Mouse (Mus musculus): ENCODE measurements around the gene Coa3.

Coa3 gene

GRCm38 (mm10) chr11:101253613-101254389 lies 25.1 kb downstream of the Coa3 start, which contains the start of gene Vps25:
TSS of gene Vps25 (plus strand) at chr11:101253707.
- peak; percentile 87 for DNase-seq (ENCODE audit: low read depth, low spot score)

- DNase-seq (ENCODE audit: low read depth, low spot score) = no peak
Measured at GRCm38 (mm10) chr11:101252941-101253340, 26.0 kb downstream of the Coa3 start.

- no peak for DNase-seq (ENCODE audit: low read depth, low spot score)
Measured at GRCm38 (mm10) chr11:101251031-101251430, 27.9 kb downstream of the Coa3 start.

- DNase-seq (ENCODE audit: low read depth, low spot score) = peak; percentile 94
Measured at GRCm38 (mm10) chr11:101248258-101248994, 30.5 kb downstream of the Coa3 start.

GRCm38 (mm10) chr11:101247521-101248030 lies 31.3 kb downstream of the Coa3 start:
- no peak for DNase-seq (ENCODE audit: low read depth, low spot score)

GRCm38 (mm10) chr11:101246702-101247012 lies 32.3 kb downstream of the Coa3 start:
- no peak for DNase-seq (ENCODE audit: low read depth, low spot score)

- peak; percentile 48 for DNase-seq (ENCODE audit: low read depth, low spot score)
Measured at GRCm38 (mm10) chr11:101245855-101246701, 32.8 kb downstream of the Coa3 start, which contains the start of gene Ramp2. TSS of gene Ramp2 (plus strand) at chr11:101246028.

GRCm38 (mm10) chr11:101245071-101245470 lies 33.8 kb downstream of the Coa3 start:
- DNase-seq (ENCODE audit: low read depth, low spot score) = no peak

- no peak for DNase-seq (ENCODE audit: low read depth, low spot score)
Measured at GRCm38 (mm10) chr11:101238071-101238647, 40.8 kb downstream of the Coa3 start.

- DNase-seq (ENCODE audit: low read depth, low spot score) = no peak
Measured at GRCm38 (mm10) chr11:101236782-101237181, 42.1 kb downstream of the Coa3 start.

GRCm38 (mm10) chr11:101235429-101235828 lies 43.5 kb downstream of the Coa3 start:
- DNase-seq (ENCODE audit: low read depth, low spot score) = no peak

GRCm38 (mm10) chr11:101234124-101234523 lies 44.8 kb downstream of the Coa3 start:
- peak; percentile 94 for DNase-seq (ENCODE audit: low read depth, low spot score)

- no peak for DNase-seq (ENCODE audit: low read depth, low spot score)
Measured at GRCm38 (mm10) chr11:101233240-101233639, 45.7 kb downstream of the Coa3 start.

- DNase-seq (ENCODE audit: low read depth, low spot score) = no peak
Measured at GRCm38 (mm10) chr11:101232010-101232839, 46.7 kb downstream of the Coa3 start.

- DNase-seq (ENCODE audit: low read depth, low spot score) = no peak
Measured at GRCm38 (mm10) chr11:101230991-101231871, 47.7 kb downstream of the Coa3 start.

- DNase-seq (ENCODE audit: low read depth, low spot score) = no peak
Measured at GRCm38 (mm10) chr11:101230526-101230925, 48.4 kb downstream of the Coa3 start.

- DNase-seq (ENCODE audit: low read depth, low spot score) = no peak
Measured at GRCm38 (mm10) chr11:101230061-101230511, 48.8 kb downstream of the Coa3 start.

- no peak for DNase-seq (ENCODE audit: low read depth, low spot score)
Measured at GRCm38 (mm10) chr11:101229361-101229900, 49.5 kb downstream of the Coa3 start.
